Mouse (Mus musculus) cerebellum, adult 11 months (tissue): ENCODE results near the gene Tsc22d3.
A peak's percentile ranks its signal among the peaks of the same experiment; 100 is the strongest.
"Not testable (repeated sequence)": the region's sequence is repeated elsewhere in the genome, so short reads cannot be mapped to it uniquely, and the experiment has no call there.

ENCODE experiments used
- DNase-seq: peaks from one replicate; pipeline ENCODE4 v3.0.0; 2022

The Tsc22d3 gene

DNA sequence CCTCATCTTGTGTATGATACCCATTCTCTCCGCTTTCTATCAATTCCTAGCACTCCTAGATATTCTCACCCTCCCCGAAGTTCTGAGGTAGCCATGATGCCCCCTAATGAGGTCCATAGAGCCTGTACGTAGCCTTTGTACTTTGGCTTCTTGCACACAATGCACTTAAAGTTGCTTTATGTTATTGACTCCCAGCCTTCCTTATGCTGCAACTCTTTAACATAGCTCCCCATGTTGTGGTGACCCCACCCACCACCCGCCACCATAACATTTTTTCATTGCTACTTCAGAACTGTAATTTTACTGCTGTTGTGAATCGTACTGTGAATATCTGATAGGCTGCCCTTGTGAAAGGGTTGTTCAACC is 74.2 kb downstream of the Tsc22d3 start:
- no peak for DNase-seq

DNA sequence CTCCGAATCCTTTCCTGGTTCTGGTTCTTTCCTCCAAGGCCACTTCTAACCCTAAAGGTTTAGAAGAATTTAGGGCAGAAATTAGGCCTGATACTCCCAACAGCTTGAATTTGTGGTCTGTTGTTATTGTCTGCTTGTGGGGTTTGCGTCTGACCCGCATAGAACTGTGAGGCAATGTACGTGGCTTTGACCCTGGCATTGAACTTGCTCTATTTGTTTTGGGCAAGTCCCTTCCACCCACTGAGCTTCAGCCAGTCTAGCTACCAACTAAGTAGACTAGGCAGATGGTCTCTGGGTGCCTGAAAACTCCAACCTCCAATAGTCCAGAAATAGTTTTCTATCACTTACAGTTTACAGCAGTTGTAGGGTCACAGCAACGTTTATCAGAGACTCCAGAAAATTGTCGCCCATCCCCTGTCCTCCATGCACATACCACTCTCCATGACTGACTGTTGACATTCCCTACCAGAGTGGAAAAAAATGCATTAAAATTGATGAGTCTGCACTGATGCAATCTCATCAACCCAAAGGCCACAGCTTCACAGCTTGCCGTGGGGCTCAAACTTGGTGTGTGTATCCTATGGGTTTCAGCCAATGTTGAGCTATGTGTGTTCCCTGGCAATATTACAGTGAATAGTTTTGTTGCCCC is 74.7 kb downstream of the Tsc22d3 start:
- no peak for DNase-seq

GRCm38 (mm10) chrX:140524231-140524630 is 76.2 kb downstream of the Tsc22d3 start:
- no peak for DNase-seq

GRCm38 (mm10) chrX:140522071-140522765 is 78.2 kb downstream of the Tsc22d3 start:
- DNase-seq = no peak

- DNase-seq = peak; percentile 75
Observed at GRCm38 (mm10) chrX:140520146-140521102, 80.0 kb downstream of the Tsc22d3 start.

DNA sequence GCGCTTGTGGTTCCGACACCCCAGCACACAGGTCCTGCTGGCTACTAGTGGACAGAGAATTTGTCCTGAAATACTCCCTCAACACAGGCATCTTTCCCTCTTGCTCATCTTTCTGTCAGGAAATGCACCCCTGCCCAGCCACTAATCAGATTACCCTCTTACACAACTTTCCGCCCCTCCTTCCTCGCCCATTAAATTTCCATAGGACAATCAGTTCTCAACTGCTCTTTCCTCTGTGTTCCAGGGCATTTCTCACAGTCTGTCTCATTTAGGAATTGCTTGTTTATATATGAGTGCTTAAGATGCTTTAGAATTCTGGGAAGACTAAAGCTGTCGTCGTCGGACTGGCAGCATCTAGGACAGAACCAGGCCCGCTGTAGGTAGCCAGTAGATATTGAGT is 82.1 kb downstream of the Tsc22d3 start:
- DNase-seq = no peak

DNA sequence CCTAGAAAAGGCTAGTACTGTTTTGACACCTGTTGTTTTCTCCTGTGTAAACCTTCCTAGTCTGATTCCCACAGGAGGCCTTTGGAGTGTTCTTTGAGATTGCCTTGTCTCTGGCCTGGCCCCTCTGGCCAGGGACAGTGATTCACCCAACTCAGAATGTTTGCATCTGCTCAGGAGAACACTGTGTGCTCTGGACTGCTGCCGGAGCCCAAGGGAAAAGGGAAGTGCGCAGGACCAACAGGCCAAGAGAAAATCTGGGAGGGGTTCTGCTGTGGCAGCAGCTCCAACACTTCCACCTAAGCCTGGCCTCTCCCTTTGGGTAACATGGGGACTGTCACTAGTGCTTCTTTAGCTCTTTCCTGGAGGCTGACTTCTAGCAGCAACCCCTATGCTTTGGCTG is 87.1 kb downstream of the Tsc22d3 start:
- DNase-seq = no peak

DNA sequence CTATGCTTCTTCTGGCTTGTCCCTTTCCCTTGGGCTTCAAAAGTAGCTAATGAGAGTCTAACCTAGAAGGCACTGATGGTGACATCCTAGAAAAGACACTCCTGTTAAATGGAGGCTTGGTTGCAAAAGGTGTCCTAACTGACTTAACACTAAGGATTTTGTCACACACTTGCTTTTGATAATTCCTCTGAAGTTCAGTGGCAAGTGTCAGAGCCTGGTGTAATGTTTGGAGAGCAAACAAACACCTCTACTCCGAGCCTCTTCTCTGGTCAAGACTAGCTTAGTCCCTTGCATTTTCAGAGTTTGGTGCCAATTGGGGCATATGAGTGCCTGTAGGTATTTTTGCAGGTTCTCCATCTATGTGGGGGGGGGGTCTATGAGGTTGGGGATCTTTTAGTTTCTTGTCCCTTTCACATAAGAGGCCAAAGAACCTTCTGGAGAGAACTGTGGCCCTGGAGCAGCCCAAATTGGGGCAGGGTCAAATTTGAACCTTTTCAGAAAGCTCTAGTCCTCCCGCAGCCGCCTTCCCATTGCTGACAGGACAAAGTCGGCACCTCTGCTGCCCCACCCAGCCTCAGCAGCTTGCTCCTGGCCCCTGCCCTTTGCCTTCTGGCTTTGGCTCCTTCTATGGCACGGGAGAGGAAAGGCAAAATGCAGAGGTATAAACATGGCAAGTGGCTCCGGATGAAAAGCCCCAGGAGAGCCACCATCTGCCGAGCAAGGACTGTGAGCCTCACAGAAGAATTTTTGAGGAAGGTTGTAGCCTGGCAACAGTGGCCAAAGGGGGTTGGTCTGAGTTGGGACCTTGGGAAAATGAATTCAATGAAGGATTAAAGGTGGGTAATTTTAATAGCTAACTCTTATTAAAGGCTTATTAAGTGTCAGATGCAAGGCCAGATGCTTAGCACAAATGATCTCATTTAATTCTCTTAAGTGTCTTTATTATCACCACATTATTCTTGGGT is 88.5 kb downstream of the Tsc22d3 start:
- DNase-seq = no peak

DNA sequence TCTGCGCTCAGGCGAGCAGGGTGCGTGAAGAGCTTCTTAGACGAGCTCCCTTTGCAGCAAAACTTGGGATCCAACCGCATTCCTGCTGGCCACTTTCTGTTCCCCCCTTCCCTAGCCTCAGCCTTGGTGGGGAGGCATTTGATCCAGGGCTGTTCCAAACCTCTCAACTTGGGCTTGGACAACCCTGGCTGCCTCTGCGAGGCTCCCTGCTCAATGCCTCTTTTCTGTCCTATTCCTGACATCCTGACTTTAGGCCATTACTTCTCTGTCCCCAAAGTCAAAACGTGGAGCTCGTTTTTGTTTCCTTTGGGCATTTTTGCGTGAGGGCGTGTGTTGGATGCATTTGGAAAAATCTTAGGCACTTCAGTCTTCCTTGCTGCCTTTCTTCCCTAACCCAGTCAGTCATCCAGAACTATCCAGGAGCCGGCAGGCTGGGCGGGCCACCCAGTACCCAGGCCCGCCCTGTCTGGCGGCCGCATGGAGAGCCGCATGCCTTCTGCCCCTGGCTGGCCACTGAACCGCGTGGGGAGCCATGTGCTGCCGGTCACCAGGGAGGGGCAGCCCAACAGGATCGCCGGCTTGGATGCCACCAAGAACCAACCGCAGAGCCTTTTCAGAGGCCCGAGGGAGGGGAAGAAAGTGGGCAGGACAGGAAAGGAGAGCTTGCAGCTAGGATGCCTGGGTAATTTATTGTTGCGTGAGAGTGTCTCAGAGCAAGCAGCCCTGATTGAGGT is 89.6 kb downstream of the Tsc22d3 start:
- DNase-seq = peak; percentile 31

- DNase-seq = no peak
Observed at GRCm38 (mm10) chrX:140509817-140510216, 90.6 kb downstream of the Tsc22d3 start.

- not testable (repeated sequence) for DNase-seq
Observed at GRCm38 (mm10) chrX:140508791-140509190, 91.7 kb downstream of the Tsc22d3 start.

GRCm38 (mm10) chrX:140507377-140507776 is 93.1 kb downstream of the Tsc22d3 start:
- DNase-seq = no peak

DNA sequence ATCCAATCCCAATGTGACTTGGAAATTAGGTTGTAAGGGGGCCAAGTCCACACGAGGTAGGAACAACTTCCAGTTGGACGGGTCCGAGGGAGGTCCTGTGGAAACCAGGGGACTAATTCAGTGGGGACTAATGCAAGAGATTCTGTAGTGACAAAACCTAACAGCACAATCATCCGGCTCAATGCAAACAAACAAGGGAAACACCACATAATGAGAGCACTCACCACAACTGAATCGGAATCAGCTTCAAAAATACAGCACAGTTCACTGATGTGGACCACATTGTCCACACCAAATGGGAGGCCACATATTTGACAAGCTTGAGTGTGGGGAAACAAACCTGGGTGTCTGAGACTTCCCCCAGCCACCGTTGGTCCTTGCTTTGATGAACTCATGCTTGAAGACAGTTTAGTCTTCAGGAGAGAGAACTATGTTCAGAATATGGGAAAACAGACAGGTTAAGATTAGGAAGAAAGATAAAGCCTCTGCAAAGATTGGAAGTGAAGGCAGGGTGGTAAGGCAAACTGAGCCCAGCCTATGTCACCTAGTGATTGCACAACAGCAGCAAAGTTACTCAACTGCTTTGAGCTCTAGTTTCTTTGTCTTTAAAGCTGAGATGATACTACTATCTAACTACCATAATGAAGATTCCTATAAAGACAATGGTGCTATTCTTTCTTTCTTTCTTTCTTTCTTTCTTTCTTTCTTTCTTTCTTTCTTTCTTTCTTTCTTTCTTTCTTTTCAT is 93.9 kb downstream of the Tsc22d3 start:
- no peak for DNase-seq

GRCm38 (mm10) chrX:140505497-140506238 is 94.8 kb downstream of the Tsc22d3 start:
- DNase-seq = no peak

DNA sequence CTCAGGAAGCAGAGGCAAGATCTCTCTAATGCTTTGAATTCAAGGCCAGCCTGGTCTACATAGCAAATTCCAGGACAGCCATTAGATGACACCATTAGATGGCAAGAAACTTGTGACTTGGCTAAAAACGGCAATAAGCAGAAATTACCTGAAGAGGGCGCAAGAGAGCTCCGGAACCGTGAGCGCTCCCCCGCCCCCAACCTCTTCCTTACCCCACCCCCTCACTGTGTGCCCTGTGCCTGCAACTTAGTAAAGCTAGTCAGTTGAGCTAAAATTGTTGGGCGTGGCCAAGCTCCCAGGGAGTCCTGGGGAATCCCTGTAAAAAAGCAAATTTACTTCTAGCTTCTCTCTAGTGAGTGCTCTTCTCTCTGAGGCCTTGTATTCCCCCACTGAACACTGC is 96.6 kb downstream of the Tsc22d3 start:
- peak; percentile 34 for DNase-seq

DNA sequence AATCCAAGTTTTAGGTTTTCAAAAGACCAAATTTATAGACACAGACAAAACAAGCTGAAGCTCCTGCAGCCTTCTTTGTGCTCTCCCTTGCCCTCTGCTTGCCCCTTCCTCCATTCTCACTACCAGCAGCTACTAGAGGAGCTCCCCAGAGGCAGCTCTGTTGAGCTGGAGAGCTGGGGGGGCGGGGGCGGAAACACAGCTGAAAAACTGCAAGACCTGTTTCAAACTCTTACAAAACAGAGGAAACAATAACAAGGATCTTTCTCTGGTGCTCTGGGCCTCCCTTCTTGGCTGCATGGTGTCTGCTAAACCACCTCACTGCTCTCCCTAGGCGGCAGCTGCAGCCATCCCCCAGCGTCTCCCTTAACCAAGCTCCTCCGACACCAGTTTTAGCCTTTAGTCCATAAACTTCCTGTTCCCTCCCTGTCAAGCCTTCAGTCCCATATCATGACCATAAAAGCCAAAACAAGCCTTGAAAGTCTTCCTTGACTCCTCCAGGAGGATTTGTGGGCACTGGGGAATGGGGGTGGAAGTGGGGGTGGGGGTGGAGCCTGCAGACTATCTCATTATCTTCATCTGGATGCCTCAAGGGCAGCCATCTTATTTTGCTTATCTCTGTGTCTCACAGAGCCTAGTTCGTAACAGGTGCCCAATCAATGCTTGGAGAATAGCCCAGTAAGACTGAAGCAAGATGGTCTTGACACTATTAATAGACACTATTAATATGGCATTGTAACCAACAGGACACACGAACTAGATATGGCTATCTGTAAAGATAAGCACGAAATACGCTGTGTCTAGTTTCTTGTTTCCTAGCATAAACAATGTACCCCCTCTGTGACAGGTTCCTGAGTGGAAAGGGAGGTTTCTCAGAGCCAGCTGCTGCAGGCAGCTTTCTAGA is 98.8 kb downstream of the Tsc22d3 start:
- no peak for DNase-seq

DNA sequence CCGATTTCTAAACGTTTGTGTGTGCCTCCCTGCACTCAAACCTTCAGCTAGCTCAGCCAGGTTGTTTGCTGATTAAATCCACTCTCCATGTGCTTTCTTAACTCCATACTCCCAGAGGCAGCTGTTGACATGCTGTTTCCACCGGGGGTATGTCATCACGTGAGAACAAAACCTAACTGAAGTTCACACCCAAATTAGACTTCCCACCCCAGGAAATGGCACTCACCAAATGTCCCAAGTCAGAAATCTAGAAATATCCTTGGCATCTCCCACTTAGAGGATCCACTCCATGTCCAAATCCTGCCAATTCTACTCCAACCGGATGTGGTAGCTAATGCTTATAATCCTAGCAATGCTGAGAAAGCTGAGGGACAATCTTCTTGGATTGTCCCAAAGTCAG is 100.2 kb downstream of the Tsc22d3 start:
- no peak for DNase-seq

DNA sequence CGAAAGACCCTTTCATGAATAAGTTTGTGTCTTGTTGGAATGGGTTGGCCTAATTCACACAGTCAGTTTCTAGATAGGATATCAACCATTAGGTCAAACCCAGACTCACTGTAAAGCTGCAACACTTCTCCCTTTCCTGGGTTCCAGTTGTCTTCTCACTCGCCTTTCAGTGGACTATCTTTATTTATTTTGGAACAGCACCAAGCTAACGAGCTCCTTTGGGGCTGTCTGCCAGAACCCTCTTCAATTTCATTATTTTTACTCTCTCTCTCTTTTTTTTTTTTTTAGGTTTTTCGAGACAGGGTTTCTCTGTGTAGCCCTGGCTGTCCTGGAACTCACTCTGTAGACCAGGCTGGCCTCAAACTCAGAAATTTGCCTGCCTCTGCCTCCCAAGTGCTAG is 102.0 kb downstream of the Tsc22d3 start:
- DNase-seq = not testable (repeated sequence)

DNA sequence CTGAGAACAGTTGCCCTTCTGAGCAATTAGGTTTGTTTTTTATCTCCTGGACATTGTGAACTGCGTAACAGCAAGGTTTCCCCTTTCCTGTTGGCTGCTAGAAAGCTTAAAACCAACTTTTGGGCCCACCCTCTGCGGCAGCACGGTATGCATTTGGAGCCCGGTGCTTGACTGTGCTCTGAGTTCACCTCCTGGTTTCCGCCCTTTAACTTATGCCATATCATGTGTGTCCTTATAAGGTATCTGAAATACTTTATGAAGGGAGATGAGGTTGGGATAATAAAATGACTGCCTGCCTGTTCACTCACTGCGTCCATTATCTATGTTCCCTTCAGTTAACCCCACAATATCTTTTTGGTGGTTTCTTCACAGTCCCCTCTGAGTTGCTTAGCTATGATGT is 106.3 kb downstream of the Tsc22d3 start:
- no peak for DNase-seq
